Mouse (Mus musculus) cerebellum, adult (tissue): ENCODE data around the gene Ciz1.
A peak's percentile ranks its signal among the peaks of the same experiment; 100 is the strongest.

Experiments
- ATAC-seq: cut with Nextera tagmentation; 2 replicates; pipeline ENCODE4 v1.9.2; 2017; ENCODE audit warnings: mild to moderate bottlenecking, moderate library complexity, mixed read lengths; ENCODE audit not compliant: insufficient number of reproducible peaks, low FRiP score, low TSS enrichment

Ciz1 gene

DNA sequence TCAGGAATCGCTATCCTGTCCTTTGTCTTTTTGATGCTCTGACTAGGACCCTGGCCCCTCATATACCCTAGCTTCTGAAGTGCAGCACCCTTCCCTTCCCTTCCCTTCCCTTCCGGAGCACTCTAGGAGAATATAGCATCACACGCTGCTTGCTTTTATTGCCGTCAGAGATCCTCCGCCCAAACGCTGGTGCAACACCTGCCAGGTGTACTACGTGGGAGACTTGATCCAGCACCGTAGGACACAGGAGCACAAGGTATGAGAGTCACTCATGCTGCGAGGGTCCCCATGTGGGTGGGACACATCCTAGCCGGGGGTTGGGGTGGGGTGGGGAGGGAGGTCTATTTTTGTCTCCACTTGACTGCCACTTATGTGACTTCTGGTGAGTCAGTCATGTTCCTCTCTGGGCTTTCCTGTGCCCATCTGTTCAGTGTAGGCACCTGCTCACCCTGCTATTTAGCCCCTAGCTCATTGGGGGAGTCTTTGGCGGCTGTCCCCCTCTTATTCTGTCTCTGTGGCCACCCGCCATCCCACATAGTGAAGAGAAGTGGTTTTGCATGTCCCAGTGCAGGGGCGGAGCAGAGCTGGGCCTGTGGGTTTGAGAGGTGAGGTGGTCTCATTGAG lies 23.3 kb downstream of the Ciz1 start:
- no peak for ATAC-seq

DNA sequence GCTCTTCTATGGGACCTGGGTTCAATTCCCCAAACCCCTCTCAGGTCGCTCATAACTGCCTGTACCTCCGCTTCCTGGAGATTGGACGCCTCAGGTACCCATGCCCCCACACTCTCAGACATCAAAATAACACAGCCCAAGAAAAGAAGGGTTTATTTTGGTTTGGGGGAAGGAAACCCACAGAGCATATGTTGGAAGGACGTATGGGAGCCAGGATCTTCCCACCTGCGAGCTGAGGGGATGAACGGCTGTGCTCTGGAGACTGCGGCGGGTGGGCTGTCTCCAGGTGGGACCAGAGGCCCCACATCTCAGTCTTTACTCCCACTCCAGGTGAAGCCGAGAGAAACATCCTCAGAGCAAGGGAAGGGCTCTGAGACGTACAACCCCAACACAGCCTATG lies 24.8 kb downstream of the Ciz1 start:
- no peak for ATAC-seq

DNA sequence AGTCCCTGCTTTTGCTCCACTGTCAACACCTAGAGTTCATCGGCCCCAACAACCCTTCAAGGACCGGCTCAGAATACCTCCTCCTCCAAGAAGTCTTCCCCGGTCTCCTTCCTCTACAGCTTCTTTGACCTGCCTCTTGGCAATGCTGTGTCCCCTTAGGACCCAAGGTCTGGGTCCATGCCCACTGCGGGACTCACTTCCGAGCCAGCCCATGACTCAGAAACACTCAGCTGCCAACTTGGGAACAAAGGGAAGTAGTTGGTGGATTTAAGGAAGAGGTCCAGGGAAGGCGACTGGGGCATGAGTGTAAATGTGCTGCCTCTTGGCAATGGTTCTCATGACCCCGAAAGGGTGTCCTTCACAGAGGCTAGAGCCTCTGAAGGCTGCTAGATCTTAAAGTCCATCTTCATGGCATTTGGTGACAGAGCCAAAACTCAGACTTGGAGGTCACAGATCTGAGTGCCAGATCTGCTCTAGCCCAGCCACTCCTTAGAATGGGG lies 27.9 kb downstream of the Ciz1 start:
- ATAC-seq: no peak

GRCm38 (mm10) chr2:32381141-32381774 lies 29.1 kb downstream of the Ciz1 start:
- peak; percentile 33; the same call in 1 of the 2 replicates for ATAC-seq

- ATAC-seq: peak; percentile 74
These were observed 29.7 kb downstream of the Ciz1 start, which contains the start of gene 1110008P14Rik for GRCm38 (mm10) chr2:32381775-32382223. Gene 1110008P14Rik, minus strand, starts transcription at chr2:32381938.

DNA sequence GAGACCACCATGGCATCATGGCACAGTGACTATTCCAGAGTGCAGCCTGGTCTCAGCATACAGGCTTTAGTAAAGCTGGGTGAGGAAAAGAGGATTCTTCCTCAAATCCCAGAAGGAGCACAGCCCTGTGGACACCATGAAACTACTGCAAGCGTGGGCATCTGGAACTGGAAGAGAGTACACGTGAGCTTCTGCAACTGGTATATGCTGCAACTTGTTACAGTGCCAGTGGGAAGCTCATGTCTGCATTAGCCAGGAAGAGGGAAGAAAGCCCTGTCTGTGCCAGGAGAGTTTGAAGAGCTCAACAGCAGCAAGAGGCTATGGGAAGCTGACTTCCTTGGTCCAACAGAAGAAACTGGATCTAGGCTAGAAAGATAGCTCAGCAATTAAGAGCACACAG lies 30.6 kb downstream of the Ciz1 start:
- ATAC-seq: no peak

DNA sequence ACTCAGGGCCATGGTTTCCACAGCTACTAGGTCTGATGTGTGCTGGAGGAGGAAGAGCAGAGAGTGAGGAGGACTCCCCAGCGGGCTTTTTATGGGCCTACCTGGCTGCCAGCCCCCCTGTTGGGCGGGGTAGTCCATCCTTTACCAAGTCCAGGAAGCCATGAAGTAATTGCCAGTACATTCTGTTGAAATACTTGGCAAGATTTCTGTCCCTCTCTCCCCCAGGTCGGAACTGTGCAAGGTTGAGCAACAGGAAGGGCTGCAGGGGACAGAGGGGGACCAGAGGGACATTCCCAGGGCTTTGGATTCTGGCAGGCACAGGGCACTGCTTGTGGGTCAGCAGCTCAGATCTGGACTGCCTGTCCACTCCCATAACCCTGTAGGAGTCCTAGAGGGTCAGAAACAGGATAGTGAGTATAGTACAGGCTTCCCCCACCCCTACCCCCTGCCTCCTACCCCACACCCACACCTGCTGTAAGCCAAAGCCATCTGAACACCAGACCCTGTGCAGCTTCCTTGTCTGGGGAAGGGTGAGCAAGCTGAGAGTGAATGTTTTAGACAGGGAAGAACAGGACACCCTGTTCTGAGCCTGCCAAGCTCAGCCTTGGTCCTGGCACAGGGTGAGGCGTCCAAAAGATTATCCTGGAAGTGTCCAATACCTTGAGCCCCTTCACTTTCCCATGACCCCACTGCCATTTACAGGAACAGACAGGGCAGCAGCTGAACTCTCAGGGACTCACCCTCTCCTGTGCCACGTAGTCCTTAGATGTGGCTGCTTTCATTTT lies 35.8 kb downstream of the Ciz1 start, which contains the start of gene Lcn2:
TSS of gene Lcn2 (minus strand) at position 547 of the 785 bp plus-strand sequence.
- ATAC-seq: no peak

GRCm38 (mm10) chr2:32389157-32389556 lies 37.0 kb downstream of the Ciz1 start:
- no peak for ATAC-seq

DNA sequence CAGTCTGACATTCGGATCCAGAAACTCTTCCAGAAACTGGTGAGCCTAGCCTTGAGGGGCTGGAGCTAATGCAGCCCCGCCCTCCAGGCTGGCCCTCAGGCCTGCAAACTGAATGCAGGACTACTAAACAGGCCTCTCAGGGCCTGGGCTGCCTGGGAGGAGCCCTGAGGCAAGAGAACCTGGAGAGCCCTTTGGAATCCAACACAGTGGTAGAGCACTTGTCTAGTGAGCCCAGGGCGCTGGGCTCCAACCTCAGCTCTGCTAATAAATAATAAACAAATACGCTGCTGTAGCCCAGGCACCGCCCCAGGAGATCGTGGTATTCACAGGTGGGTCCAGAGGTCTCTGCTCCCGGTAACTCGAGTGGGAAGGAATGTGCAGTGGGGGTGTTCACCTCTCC lies 38.7 kb downstream of the Ciz1 start:
- no peak for ATAC-seq

- no peak for ATAC-seq
These were observed 39.9 kb downstream of the Ciz1 start for GRCm38 (mm10) chr2:32392063-32392462.

DNA sequence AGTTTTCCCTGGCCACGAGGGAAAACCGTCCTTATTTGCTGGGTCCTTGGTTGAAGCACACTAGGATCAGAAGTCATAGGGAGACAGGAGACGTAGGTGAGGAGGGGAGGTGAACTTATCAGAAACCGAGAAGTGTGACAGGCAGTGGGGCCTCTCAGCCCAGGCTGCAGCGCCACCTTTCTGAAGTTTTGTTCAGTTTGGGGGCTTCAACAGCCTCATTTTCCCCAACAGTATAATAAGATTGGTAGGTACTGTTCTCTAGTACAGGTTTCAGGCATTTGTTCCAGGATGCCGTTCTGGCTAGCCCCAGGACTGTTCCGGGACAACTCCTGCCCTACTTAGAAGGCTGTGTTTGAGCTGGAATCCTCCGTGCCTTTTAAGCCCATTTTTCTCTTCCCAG lies 42.8 kb downstream of the Ciz1 start:
- ATAC-seq: no peak

- ATAC-seq: peak; percentile 74
These were observed 43.4 kb downstream of the Ciz1 start, which contains the start of gene Ptges2 for GRCm38 (mm10) chr2:32395484-32395945. Gene Ptges2, plus strand, starts transcription at chr2:32395896.

DNA sequence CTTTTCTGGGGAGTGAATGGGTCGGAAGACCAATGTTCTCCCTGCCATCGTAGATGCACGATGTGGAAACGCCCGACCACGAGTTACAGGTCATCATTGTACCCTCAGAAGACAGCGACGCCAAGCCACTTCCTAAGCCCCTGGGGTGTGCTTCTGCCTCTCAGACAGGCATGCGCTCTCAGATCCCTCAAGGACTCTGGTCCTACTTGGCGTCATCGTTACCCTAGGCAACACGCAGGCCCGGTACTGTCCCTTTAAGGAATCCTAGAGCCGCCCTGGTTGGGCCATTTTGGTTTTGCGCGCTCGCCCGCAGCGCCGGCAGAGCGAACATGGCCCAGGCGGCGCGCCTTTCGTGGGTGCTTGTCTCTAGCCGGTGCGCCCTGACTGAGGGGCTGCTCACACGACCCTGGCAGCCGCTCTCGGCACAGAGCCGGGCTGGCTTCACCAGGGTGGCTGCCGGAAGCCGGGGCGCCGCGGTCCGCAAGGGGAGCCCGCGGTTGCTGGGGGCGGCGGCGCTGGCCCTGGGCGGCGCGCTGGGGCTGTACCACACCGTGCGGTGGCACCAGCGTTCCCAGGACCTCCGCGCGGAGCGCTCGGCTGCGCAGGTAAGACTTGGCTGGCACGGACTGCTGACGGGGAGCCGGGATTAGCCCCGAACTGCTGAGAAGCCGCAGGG lies 44.0 kb downstream of the Ciz1 start:
- ATAC-seq: peak; percentile 89

GRCm38 (mm10) chr2:32396695-32397094 lies 44.6 kb downstream of the Ciz1 start:
- no peak for ATAC-seq

GRCm38 (mm10) chr2:32404663-32405062 lies 52.5 kb downstream of the Ciz1 start:
- peak; percentile 53; the same call in 1 of the 2 replicates for ATAC-seq

DNA sequence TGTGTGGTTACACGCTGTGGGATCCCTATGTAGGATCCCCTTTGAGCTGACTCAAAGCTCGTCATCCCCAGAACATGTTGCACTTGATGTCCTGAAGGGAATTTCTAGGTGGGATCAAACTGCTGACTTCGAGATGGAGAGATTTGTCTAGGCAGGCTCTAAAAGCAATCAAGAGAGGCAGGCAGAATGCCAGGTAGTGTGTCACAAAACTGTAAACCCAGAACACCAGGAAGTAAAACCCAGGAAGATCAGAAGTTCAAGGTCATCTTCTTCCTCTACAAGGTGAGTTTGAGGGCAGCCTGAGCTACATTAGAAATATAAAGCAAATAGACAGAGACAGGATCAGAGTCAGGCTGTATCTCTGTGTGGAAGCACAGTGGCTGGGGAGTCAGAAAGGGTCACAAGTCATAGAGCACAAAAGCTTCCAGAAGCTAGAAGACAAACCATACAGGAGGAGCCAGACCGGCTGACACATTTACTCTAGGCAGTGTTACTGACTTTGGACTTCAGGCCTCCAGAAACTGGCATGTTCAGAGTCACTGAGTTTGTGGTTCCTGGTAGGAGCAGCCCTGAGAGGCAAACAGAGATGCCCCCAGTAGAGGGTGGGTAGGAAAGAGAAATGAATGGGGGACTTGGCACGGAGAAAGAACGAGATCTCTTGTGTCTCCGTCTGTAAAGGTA lies 55.2 kb downstream of the Ciz1 start:
- ATAC-seq: no peak

DNA sequence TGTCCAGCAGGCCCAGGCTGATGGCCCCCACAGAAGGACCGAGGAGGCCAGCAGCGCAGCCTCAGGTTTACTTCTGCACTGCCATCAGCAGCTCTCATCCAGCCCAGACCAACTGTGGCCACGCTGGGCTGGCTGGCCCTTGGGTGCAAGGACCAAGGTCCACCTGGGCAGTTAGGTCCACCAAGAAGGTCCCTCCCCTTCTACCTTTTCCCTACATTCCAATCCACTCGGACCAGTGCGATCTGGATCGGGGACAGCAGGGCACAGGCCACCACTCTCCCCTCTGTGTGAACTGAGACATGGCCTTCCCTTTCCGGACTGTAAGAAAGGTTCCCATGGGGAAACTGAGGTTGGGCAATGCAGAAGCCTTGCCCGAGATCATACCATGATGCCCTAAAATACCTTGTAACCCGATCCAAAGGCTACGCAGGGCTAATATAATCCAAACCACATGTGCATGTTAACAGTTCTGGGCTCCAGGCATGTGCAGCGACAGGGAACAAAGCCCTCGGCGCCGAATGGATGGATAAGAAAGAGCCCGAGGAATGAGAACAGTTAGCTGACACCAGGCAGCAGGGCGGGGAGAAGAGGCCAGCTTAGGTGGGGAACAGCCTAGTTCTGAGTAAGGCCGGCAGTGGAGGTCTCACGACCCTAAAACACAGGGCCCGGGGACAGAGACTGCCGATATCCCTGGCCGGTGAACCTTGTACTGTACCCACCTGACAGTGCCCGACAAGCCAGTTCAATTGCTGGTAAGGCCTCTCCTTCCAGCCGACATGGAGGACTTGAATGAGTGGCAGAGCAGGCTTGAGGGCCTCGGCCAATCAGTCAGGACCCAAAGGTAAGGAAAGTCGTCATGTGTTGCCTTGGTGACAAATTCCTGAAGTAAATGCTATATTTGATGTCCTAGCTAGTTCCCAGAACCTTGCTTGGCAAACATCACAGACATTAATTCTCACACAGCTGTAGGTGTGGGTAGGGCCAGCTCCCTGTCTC lies 56.6 kb downstream of the Ciz1 start:
- ATAC-seq: no peak

GRCm38 (mm10) chr2:32411407-32411806 lies 59.3 kb downstream of the Ciz1 start:
- ATAC-seq: no peak
